Mouse (Mus musculus): Measurements from ENCODE around the gene Lelp1. TPM values are rescaled to one million over a fixed set of nuclear protein-coding genes. Genes with fewer than 3 reads are reported as not detected.

The Lelp1 gene
- polyA plus RNA-seq, 1 experiment from 2014 or later: not detected

DNA sequence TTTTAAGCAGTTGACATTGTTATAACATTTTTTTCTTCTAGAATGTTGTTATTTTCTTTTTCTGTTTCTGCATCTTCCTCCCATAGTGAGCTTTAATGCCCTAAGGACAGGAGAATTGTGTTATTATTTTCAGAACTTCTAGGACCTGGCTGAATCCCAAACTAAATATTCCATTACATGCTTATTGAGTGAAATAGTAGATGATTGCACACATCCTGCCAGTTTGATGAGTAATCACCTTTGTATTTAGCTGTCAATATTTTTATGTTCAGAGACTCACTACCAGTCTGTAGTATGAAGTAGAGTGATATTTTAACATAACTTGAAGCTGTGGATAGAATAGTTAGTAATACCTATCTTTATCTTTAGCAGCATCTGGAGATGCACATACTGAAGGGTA lies 31.0 kb downstream of the Lelp1 start:
- Histone ChIP-seq H3K4me3 (ENCODE audit: low read length) (no peak overlapping the region), H3K4me1 (ENCODE audit: insufficient read depth, low read length) (no peaks in the 10 kb centered on the region), H3K9ac (replicated peaks; ENCODE audit: low read length) (no peak overlapping the region), H3K9me3 (ENCODE audit: low read length) (no peaks in the 10 kb centered on the region), H3K36me3 (ENCODE audit: insufficient read depth, low read length) (no peaks in the 10 kb centered on the region), H3K27ac (ENCODE audit: low read length) (no peak overlapping the region), H3K4me2 (replicated peaks; ENCODE audit: low read depth, low read length) (no peak overlapping the region), H3K27me3 (ENCODE audit: insufficient read depth, low read length) (no peaks in the 10 kb centered on the region)
- ATAC-seq (ENCODE audit: low FRiP score, low TSS enrichment): no peak

DNA sequence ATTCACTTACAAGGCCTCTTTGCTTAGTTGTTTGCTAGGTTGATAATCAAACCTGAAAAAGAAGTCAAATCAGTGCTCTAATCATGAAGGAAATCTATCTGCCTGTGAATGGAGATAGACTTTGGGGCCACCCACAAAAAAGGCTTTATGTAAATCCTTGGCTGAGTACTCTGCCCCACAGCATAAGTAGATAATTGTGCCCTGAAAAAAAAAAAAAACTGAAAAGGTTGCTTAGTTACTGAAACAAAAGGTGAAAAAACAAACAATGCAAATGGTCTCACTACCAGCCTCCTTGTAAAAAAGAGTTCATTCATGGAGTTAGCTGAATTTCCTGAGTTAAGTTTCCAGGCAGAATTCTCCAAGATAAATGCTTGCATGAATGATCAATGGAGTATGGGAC lies 31.8 kb downstream of the Lelp1 start:
- Histone ChIP-seq H3K36me3 (ENCODE audit: insufficient read depth, low read length) (no peaks in the 10 kb centered on the region), H3K4me3 (ENCODE audit: low read length) (no peak overlapping the region), H3K9ac (replicated peaks; ENCODE audit: low read length) (no peak overlapping the region), H3K9me3 (ENCODE audit: low read length) (no peaks in the 10 kb centered on the region), H3K27ac (ENCODE audit: low read length) (no peak overlapping the region), H3K4me1 (ENCODE audit: insufficient read depth, low read length) (no peaks in the 10 kb centered on the region), H3K27me3 (ENCODE audit: insufficient read depth, low read length) (no peaks in the 10 kb centered on the region), H3K4me2 (replicated peaks; ENCODE audit: low read depth, low read length) (no peak overlapping the region)
- ATAC-seq (ENCODE audit: low FRiP score, low TSS enrichment): no peak

GRCm38 (mm10) chr3:92106582-92106981 lies 36.0 kb downstream of the Lelp1 start:
- WGBS: 7% methylated on average over 6 of the region's 6 CpGs
- Histone ChIP-seq H3K36me3 (ENCODE audit: insufficient read depth, low read length) (no peaks in the 10 kb centered on the region), H3K9ac (replicated peaks; ENCODE audit: low read length) (no peak overlapping the region), H3K4me3 (ENCODE audit: low read length) (no peak overlapping the region), H3K4me1 (ENCODE audit: insufficient read depth, low read length) (no peaks in the 10 kb centered on the region), H3K27me3 (ENCODE audit: insufficient read depth, low read length) (no peaks in the 10 kb centered on the region), H3K9me3 (ENCODE audit: low read length) (no peaks in the 10 kb centered on the region), H3K27ac (ENCODE audit: low read length) (no peak overlapping the region), H3K4me2 (replicated peaks; ENCODE audit: low read depth, low read length) (no peak overlapping the region)
- peak; percentile 91; the same call in 1 of the 2 replicates for ATAC-seq (ENCODE audit: low FRiP score, low TSS enrichment)

Other genes with a start within 250 kb of the Lelp1 start
- not detected in 2 replicates for gene Pglyrp3, start 128.2 kb downstream of the Lelp1 start, polyA plus RNA-seq (2015; fragmentation: Nextera tagmentation; extraction: Ambion mirVana)
- gene Lor, start 59.6 kb downstream of the Lelp1 start, polyA plus RNA-seq (2015; fragmentation: Nextera tagmentation; extraction: Ambion mirVana): 0.63 and 0.69 TPM in 2 replicates
- gene Prr9, start 18.8 kb downstream of the Lelp1 start, polyA plus RNA-seq (2015; fragmentation: Nextera tagmentation; extraction: Ambion mirVana): not detected in 2 replicates
- gene Sprr2a1, start 73.1 kb upstream of the Lelp1 start, polyA plus RNA-seq (2015; fragmentation: Nextera tagmentation; extraction: Ambion mirVana): 0.12 TPM in 1 of 2 replicates, not detected in the other
- gene Sprr2a2, start 73.2 kb upstream of the Lelp1 start, polyA plus RNA-seq (2015; fragmentation: Nextera tagmentation; extraction: Ambion mirVana): 2.8 and 3.6 TPM in 2 replicates
- gene Sprr2a3, start 142.7 kb upstream of the Lelp1 start, polyA plus RNA-seq (2015; fragmentation: Nextera tagmentation; extraction: Ambion mirVana): 0.49 and 0.69 TPM in 2 replicates
- not detected in 2 replicates for gene Sprr2b, start 173.9 kb upstream of the Lelp1 start, polyA plus RNA-seq (2015; fragmentation: Nextera tagmentation; extraction: Ambion mirVana)
- not detected in 2 replicates for gene Sprr2d, start 196.4 kb upstream of the Lelp1 start, polyA plus RNA-seq (2015; fragmentation: Nextera tagmentation; extraction: Ambion mirVana)
- not detected in 2 replicates for gene Sprr2e, start 209.4 kb upstream of the Lelp1 start, polyA plus RNA-seq (2015; fragmentation: Nextera tagmentation; extraction: Ambion mirVana)
- gene Sprr2f, start 222.4 kb upstream of the Lelp1 start, polyA plus RNA-seq (2015; fragmentation: Nextera tagmentation; extraction: Ambion mirVana): 38.9 and 39.7 TPM in 2 replicates
- not detected in 2 replicates for gene Sprr2h, start 242.9 kb upstream of the Lelp1 start, polyA plus RNA-seq (2015; fragmentation: Nextera tagmentation; extraction: Ambion mirVana)